Mouse (Mus musculus): ENCODE measurements around the gene Tmem246.

- TF ChIP-seq CTCF (IDR thresholded peaks at IDR 0.05; ENCODE audit: extremely low read depth, insufficient read depth, insufficient read length, insufficient replicate concordance) (no peak), POLR2A (IDR thresholded peaks at IDR 0.05; ENCODE audit: low read depth, low read length) (no peak)
Measured at GRCm38 (mm10) chr4:49603161-49603560, 5.5 kb upstream of the Tmem246 start.
